In the genomic region with DNA sequence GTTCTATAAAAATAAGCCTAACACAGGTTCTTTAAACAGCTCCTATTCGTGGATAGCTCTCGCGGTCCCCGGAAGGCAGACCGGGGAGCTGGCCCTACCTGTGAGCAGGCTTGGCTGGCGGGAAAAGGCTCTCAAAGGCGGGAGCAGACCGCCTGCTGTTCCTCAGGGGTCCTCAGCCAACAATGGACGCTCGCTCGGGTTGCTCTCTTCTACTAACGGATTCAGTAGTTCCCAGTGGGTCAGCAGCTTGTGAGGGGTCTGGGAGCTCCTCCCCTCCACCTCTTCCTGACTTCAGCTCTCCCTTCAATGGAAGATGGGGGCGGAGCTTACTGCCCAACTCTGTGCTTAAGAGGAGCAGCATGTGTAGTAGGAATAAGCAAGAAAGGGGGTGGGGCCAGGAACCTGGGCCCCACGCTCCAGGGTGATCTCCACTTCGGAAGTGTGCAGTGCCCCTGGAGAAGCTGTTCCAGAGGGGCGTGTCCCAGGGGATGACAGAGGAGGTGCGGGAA, we compare ENCODE assay signal across 9 mouse cellular contexts. TPM values are rescaled to one million over a fixed set of nuclear protein-coding genes. Genes with fewer than 3 reads are reported as not detected.
DNase-seq lines count a peak whose midpoint lies in the region; ATAC-seq and TF ChIP-seq lines count a peak whose summit lies in the region.
"Had no signal": no experiment of that assay in that cellular context is flagged by ENCODE, and none has a peak within 500 bp of the region (broad histone marks: within the 10 kb centered on the region; RNA-seq: fewer than 3 reads in every experiment).

A gene (minus strand): TSS at position 51 of the 509 bp plus-strand sequence.

- ATAC-seq in embryonic facial prominence, embryonic 15.5 days (ENCODE audit: insufficient number of reproducible peaks, low FRiP score, low TSS enrichment, low read depth) = no peak
- ATAC-seq in intestine, embryonic 15.5 days = no peak
- 0 out of 2 replicates have a peak, but pooled peaks have one; percentile 25 for ATAC-seq in neural tube, embryonic 13.5 days (ENCODE audit: low read depth)

- H3K4me3 ChIP-seq in left cerebral cortex, adult 2 months = peak within 1 kb of the TSS; percentile 23
- H3K4me3 ChIP-seq in embryonic facial prominence, embryonic 15.5 days (replicated peaks) = peak within 1 kb of the TSS; percentile 25
- H3K4me3 ChIP-seq in intestine, embryonic 15.5 days (replicated peaks) = peak within 1 kb of the TSS; percentile 28
- H3K4me3 ChIP-seq in neural tube, embryonic 13.5 days = peak within 1 kb of the TSS; percentile 36

- H3K9me3 ChIP-seq in embryonic facial prominence, embryonic 15.5 days (replicated peaks) = no peaks in the 10 kb centered on the region
- H3K9me3 ChIP-seq in intestine, embryonic 15.5 days = no peaks in the 10 kb centered on the region
- no peaks in the 10 kb centered on the region for H3K9me3 ChIP-seq in neural tube, embryonic 13.5 days

- H3K27me3 ChIP-seq in embryonic facial prominence, embryonic 15.5 days = peaks cover 43% of the 10 kb centered on the region
- H3K27me3 ChIP-seq in intestine, embryonic 15.5 days (replicated peaks) = peaks cover 30% of the 10 kb centered on the region
- peaks cover 61% of the 10 kb centered on the region for H3K27me3 ChIP-seq in neural tube, embryonic 13.5 days

- no peaks in the 10 kb centered on the region for H3K36me3 ChIP-seq in embryonic facial prominence, embryonic 15.5 days
- H3K36me3 ChIP-seq in intestine, embryonic 15.5 days = no peaks in the 10 kb centered on the region
- no peaks in the 10 kb centered on the region for H3K36me3 ChIP-seq in neural tube, embryonic 13.5 days

- peaks cover 17% of the 10 kb centered on the region for H3K4me1 ChIP-seq in embryonic facial prominence, embryonic 15.5 days
- H3K4me1 ChIP-seq in intestine, embryonic 15.5 days (replicated peaks) = peaks cover 11% of the 10 kb centered on the region
- peaks cover 30% of the 10 kb centered on the region for H3K4me1 ChIP-seq in neural tube, embryonic 13.5 days (replicated peaks)

- DNase-seq in left cerebral cortex, adult 2 months (ENCODE audit: extremely low spot score in 1 of 2, low spot score in 2 of 2) = no peak
- no peak for DNase-seq in left cerebral cortex, adult 18-20 months (ENCODE audit: low spot score in 2 of 2)
- DNase-seq in right cerebral cortex, postnatal 10 days (ENCODE audit: low spot score in 2 of 2) = no peak
- DNase-seq in right cerebral cortex, postnatal 36 days (ENCODE audit: low spot score in 2 of 2) = no peak
- DNase-seq in urinary bladder, postnatal 25 days (ENCODE audit: low spot score) = no peak
- DNase-seq: adrenal gland, adult 8-10 months had no signal

- intact Hi-C loops in left cerebral cortex, adult 2 months (cut with DNase I) = no loop called here

- H3K4me2 ChIP-seq in embryonic facial prominence, embryonic 15.5 days (replicated peaks) = peak within 1 kb of the TSS; percentile 42
- peak within 1 kb of the TSS; percentile 55 for H3K4me2 ChIP-seq in intestine, embryonic 15.5 days (replicated peaks)
- H3K4me2 ChIP-seq in neural tube, embryonic 13.5 days = peak within 1 kb of the TSS; percentile 66

- H3K27ac ChIP-seq in left cerebral cortex, adult 2 months = no peak within 1 kb of the TSS
- H3K27ac ChIP-seq in embryonic facial prominence, embryonic 15.5 days (replicated peaks) = no peak within 1 kb of the TSS
- no peak within 1 kb of the TSS for H3K27ac ChIP-seq in intestine, embryonic 15.5 days
- H3K27ac ChIP-seq in neural tube, embryonic 13.5 days (replicated peaks) = no peak within 1 kb of the TSS

- no peak for TF ChIP-seq CTCF in left cerebral cortex, adult 2 months (IDR thresholded peaks at IDR 0.05)

- H3K9ac ChIP-seq in embryonic facial prominence, embryonic 15.5 days = no peak within 1 kb of the TSS
- no peak within 1 kb of the TSS for H3K9ac ChIP-seq in intestine, embryonic 15.5 days
- H3K9ac ChIP-seq in neural tube, embryonic 13.5 days = peak within 1 kb of the TSS; percentile 59; the same call in 1 of the 2 replicates

- 5% methylated on average over 17 of the region's 17 CpGs for WGBS in embryonic facial prominence, embryonic 15.5 days
- 9% methylated on average over 17 of the region's 17 CpGs for WGBS in intestine, embryonic 15.5 days
- 3% methylated on average over 17 of the region's 17 CpGs for WGBS in neural tube, embryonic 13.5 days

RNA-seq across cellular contexts. Expression of the gene that starts here (rescaled TPM):
- not detected for total RNA-seq in left cerebral cortex, adult 2 months (2021)
- under 1 TPM; 0.23 to 0.35 TPM for total RNA-seq in left cerebral cortex, adult 18-20 months (2021)
- polyA plus RNA-seq in embryonic facial prominence, embryonic 15.5 days (2015; fragmentation: Nextera tagmentation; extraction: Ambion mirVana) = not detected in 2 replicates
- not detected in 2 replicates for polyA plus RNA-seq in intestine, embryonic 15.5 days (2015; fragmentation: Nextera tagmentation; extraction: Ambion mirVana)
- not detected in 2 replicates for polyA plus RNA-seq in neural tube, embryonic 13.5 days (2015; fragmentation: Nextera tagmentation; extraction: Ambion mirVana)

Comparison
In these comparisons a context has a peak if more than half of its experiments do, and no peak if none do; other contexts are left out.
1. Peak in ATAC-seq, H3K4me3 ChIP-seq, H3K9ac ChIP-seq and H3K4me2 ChIP-seq in neural tube, embryonic 13.5 days; RNA of the gene not detected or under 1 TPM.